Mouse (Mus musculus) adrenal gland, adult 2 months (tissue): ENCODE data around the gene Cic. TPM values are rescaled to one million over a fixed set of nuclear protein-coding genes. Genes with fewer than 3 reads are reported as not detected.

Experiments used
- DNase-seq: peaks from one replicate; pipeline ENCODE4 v3.0.0; 2021
- polyA plus RNA-seq: library from polyadenylated mRNA; depleted of rRNA; stranded (reverse); fragments of >200 nt; gene quantifications from 2 replicates; pipeline ENCODE4 v1.2.3, GENCODE M21; 2012
- total RNA-seq, 2 experiments: library from RNA; stranded (reverse); gene quantifications; 2 replicates each; pipeline ENCODE4 v1.2.3; 2021

The Cic gene
- total and polyA plus RNA-seq, 3 experiments, result 102 to 123 (median 108) TPM

DNA sequence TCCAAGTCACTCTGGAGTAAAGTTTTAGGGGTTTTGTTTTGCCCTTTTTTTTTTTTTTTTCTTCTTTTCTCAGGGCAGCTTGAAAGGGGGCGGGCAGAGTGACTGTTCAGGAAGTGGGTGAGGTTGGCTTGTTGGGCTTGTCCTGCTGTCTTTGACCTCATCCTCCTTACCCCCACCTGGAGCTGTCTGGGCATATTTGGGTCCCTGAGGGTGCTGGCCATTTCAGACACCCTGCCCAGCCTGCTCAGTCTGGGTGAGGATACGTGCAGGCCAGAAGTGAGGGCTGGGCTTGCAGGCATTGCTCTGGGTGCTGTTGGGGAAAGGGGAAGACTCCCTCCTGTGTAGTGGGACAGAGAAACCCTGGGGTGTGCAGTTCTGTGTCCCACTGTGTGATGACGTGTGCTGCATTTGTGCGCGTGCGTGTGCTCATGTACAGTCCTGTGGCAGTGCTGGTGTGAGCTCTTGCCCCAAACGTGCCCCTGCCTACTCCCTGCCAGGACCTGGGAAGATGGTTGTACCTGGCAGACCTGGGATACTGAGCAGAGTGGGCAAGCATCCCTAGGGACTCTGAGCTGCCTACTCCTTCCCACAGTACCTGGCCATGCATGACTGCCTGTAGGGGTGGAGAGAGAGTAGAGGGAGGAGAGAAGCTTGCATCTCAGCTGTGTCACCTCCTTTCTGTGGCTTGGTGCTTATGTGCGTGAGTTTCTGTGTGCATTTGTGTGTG is 2.2 kb downstream of the Cic start:
- DNase-seq, result peak; percentile 10

- peak; percentile 8 for DNase-seq
Observed at GRCm38 (mm10) chr7:25270652-25271633, 3.4 kb downstream of the Cic start.

- no peak for DNase-seq
Observed at GRCm38 (mm10) chr7:25271651-25272444, 4.3 kb downstream of the Cic start.

DNA sequence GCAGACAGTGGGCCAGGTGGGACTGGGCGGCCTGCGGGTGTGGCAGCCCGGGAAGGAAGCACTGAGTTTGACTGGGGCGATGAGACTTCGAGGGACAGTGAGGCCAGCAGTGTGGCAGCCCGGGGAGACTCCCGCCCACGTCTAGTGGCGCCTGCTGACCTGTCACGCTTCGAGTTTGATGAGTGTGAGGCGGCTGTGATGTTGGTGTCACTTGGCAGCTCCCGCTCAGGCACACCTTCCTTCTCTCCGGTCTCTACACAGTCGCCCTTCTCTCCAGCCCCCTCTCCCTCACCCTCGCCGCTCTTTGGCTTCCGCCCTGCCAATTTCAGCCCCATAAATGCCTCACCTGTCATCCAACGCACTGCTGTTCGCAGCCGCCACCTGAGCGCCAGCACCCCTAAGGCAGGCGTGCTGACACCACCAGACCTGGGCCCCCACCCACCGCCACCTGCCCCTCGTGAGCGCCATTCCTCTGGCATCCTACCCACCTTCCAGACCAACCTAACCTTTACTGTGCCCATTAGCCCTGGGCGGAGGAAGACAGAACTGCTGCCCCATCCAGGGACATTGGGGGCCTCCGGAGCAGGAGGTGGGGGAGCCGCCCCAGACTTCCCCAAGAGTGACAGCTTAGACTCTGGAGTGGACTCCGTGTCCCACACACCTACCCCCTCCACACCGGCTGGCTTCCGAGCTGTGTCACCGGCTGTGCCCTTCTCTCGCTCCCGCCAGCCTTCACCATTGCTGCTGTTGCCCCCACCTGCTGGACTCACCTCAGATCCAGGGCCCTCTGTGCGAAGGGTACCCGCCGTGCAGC is 5.1 kb downstream of the Cic start:
- DNase-seq, result no peak

GRCm38 (mm10) chr7:25273259-25274241 is 6.0 kb downstream of the Cic start:
- DNase-seq, result no peak

GRCm38 (mm10) chr7:25274571-25274970 is 7.1 kb downstream of the Cic start:
- DNase-seq, result no peak

DNA sequence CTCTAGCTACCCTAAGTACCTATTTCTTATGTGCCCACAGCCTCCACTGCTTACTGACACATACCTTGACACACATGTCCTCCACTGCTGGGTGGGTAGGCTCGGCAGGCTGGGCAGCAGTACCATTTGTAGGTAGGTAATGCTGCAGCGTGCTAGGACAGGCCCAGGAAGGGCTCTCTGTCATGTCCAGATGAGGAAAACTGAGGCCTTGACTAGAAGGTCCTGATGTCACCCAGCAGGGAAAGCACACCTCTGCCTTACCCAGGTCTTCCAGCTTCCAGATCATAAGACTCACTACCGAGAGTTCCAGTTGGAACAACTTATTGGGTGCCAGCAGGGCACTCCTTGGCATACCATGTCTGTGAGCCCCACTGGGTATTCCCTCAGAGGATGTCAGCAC is 7.5 kb downstream of the Cic start:
- DNase-seq, result no peak

DNA sequence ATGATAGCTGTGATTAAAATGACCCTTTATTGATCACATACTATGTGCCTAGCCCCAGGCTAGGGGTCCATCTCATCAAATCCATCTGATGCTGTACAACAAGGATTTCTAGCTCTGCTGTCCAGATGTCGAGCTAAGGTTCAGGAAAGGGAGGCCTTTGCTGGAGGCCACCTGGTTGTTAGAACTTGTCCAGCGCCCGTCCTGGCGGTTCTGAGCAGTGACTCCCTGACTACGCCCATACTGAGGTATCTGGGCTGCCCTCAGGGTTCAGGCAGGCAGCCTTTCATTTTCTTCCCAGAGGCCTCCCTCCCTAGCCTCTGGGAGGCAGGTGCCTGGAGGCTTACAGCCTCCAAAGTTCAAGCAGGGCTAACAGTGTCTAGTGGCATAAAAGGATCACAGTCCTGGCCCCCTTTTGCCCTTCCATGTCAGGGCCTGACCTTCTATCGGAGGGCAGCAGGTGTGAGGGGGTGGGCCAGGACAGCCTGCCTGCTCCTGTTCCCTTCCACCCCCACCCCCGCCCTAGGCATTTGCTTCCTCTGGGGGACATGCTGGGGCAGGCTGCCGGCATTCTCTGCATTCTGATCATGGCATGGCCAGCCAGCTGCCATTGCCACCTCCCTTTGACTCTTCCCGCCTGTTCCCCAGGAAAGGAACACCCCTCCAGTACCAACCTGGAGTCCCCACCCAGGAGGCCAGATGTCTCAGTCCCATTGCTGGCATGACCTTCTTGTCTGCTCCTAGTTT is 8.2 kb downstream of the Cic start:
- no peak for DNase-seq

DNA sequence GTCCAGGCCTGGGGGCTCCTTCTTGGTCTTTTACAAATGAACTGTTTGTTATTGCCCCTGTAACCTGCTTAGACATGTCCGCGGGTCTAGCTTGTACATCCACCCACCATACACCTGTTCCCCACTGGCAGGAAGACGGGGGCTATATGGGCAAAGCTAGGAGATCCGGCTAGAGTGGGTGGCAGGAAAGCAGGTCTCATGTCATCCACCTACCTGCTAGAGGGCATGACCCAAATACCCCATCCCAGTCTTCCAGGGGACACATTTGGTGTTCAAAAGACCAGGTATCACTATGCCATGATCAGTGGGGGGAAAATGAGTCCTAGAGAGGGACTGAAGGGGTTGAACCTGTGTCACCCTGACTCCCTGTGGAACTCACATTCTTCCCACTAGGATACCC is 9.9 kb downstream of the Cic start:
- DNase-seq, result no peak

DNA sequence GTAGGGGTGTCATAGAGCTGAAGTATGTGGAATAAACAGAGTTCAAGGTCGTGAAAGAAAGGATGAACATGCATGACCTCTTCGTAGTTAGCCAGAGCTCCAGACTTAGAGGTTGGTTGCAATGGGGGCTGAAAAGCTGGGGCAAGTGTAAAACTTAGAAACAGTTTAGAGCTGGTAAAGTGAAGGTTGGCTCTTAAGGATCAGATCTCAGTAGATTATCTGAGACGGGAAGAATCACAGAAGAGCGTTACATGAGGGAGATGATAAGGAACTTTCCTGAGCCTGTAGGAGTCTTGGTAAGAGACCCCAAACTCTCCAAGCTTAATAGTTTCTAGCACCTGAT is 10.5 kb downstream of the Cic start:
- DNase-seq, result no peak

- peak; percentile 90 for DNase-seq
Observed at GRCm38 (mm10) chr7:25278341-25279075, 11.0 kb downstream of the Cic start.

- DNase-seq, result peak; percentile 93
Observed at GRCm38 (mm10) chr7:25279076-25279860, 11.8 kb downstream of the Cic start.

DNA sequence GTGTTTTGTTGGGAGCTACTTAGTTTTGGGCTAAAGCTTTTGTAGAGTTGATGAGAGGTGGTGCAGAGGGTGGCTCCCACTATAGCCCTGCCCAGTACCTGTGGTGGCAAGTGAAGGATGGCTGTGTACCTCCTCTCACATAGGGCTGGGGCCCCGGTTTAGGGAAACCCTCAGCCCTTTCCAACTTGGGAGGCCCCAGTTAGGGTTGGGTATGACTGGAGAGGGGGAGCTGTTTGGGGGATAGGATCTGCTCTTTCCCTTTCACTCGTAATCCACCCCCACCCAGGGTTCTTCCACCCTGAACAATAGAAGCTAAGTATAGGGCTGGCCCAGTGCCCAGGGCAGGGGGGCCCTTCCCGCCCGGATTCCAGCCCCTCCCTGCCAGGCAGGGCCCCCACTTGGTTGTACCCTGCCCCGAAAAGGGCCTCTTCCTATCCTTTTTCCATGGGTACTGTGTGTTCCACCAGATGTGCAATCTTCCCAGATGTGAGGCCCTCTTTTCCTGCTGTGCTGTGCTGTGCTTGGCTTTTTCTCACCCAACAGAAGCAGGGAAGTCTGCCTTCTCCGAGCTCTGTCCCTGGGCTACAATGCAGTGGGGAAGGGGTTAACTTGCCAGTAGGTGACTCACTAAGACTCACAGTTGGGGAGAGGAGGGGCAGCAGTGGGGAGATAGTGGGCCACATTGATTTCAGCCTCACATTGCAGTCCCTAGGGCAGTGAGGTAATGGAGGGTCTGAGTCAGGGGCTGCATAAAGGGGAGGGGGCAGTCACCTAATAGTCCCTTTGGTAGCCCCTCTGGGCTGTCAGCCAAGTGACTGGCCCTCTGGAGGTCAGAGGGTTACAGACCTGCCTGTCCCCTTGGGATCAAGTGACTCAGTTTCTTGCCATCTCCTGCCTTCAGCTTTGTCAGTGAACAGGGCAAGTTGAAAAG is 12.6 kb downstream of the Cic start:
- peak; percentile 82 for DNase-seq

- DNase-seq, result peak; percentile 19
Observed at GRCm38 (mm10) chr7:25281166-25281733, 13.7 kb downstream of the Cic start.

GRCm38 (mm10) chr7:25281734-25282601 is 14.5 kb downstream of the Cic start:
- DNase-seq, result peak; percentile 99
